Mouse (Mus musculus) cortical plate, adult 2 months (tissue): ENCODE data around the gene Zdhhc3.

Experiments
- CTCF ChIP-seq: fragments of 200-500 bp; IDR thresholded peaks from 2 replicates; pipeline ENCODE4 v1.5.1; 2011; ENCODE audit warnings: mild to moderate bottlenecking, control low read depth, low read length; ENCODE audit not compliant: insufficient read depth; ENCODE audit errors: extremely low read depth
- POLR2A ChIP-seq: fragments of 200-500 bp; IDR thresholded peaks from 2 replicates; pipeline ENCODE4 v1.6.1; 2011; ENCODE audit warnings: mild to moderate bottlenecking, low read length, control low read depth; ENCODE audit not compliant: insufficient read depth; ENCODE audit errors: extremely low read depth

DNA sequence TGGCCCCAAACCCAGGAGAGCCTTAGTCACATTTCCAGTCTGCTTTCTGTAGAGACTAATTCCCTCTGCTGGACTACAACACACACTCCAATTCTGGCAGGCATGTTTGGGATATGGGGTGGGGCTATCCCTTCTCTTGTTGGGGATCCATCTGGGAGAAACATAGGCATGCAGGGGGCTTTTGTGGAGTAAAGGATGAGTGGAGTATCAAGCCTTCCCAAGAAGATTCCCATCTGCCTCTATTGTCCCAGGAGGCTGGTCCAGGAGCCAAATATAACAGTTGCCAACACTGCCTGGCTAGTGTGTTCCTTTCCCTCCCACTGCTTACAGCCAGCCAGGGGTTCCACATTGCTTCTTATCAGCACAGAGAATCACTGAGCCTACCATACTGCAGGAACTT lies 44.7 kb upstream of the Zdhhc3 start:
- TF ChIP-seq CTCF (no peak), POLR2A (no peak)
